Mouse (Mus musculus) left cerebral cortex, adult 8-10 months (tissue): ENCODE data around the gene Gapt. TPM values are rescaled to one million over a fixed set of nuclear protein-coding genes. Genes with fewer than 3 reads are reported as not detected.
"Not testable (repeated sequence)": the region's sequence is repeated elsewhere in the genome, so short reads cannot be mapped to it uniquely, and the experiment has no call there.

ENCODE experiments used
- DNase-seq, 2 experiments: peaks; one replicate each; pipeline ENCODE4 v3.0.0; 2022; ENCODE audit warnings: low spot score in 2 of 2
- total RNA-seq, 4 experiments: library from RNA; stranded (reverse); gene quantifications; 2 replicates each; pipeline ENCODE4 v1.2.4; 2022

Gapt gene
- under 1 TPM in 1 of 4 experiments, not detected in 3; 0.41 TPM for total RNA-seq

DNA sequence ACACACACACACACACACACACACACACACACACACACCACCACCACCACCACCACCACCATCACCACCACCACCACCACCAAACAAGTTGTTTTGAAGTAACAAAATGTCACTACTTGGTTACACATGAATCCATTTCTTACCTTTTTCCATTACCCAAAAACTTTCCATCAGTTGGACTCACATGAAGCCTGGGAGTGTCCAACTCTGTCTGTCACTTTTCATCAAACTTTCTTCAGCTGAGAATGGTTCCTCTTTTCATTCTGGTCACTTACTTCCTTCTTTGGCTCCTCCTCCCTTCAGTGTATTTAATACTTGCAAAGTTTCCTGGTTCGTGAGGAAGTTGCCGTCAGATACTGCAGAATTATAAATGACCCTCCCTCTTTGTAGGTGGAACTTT lies at the start of gene Gapt:
Gapt (minus strand) TSS at position 259 of the 400 bp plus-strand sequence.
- DNase-seq: no peak

GRCm38 (mm10) chr13:110406152-110406551 lies 49.2 kb upstream of the Gapt start:
- DNase-seq: no peak

- not testable (repeated sequence) for DNase-seq
Measured at GRCm38 (mm10) chr13:110404686-110405085, 47.7 kb upstream of the Gapt start.

- no peak for DNase-seq
Measured at GRCm38 (mm10) chr13:110404059-110404458, 47.1 kb upstream of the Gapt start.

GRCm38 (mm10) chr13:110401877-110402276 lies 44.9 kb upstream of the Gapt start:
- no peak for DNase-seq

DNA sequence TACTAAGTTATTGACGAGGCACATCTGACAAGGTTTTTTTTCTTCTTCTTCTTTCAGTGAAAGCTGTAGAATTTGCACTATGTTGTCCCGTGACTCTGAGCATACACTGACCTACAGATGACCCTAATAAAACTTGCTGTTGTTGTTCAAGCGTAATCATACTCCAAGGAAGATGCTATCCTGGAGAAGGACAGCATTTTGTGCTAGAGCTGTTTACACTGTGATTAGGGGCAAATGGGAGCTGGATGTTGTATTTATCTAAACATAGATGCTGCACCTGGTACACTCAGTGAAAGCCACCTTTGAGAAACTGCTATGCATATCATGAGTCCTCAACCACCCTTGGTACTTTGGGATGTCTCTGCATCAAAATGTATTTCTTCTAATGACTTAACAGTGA lies 44.4 kb upstream of the Gapt start:
- no peak for DNase-seq

- DNase-seq: no peak
Measured at GRCm38 (mm10) chr13:110398513-110399270, 41.7 kb upstream of the Gapt start.

- no peak for DNase-seq
Measured at GRCm38 (mm10) chr13:110397750-110398149, 40.8 kb upstream of the Gapt start.

DNA sequence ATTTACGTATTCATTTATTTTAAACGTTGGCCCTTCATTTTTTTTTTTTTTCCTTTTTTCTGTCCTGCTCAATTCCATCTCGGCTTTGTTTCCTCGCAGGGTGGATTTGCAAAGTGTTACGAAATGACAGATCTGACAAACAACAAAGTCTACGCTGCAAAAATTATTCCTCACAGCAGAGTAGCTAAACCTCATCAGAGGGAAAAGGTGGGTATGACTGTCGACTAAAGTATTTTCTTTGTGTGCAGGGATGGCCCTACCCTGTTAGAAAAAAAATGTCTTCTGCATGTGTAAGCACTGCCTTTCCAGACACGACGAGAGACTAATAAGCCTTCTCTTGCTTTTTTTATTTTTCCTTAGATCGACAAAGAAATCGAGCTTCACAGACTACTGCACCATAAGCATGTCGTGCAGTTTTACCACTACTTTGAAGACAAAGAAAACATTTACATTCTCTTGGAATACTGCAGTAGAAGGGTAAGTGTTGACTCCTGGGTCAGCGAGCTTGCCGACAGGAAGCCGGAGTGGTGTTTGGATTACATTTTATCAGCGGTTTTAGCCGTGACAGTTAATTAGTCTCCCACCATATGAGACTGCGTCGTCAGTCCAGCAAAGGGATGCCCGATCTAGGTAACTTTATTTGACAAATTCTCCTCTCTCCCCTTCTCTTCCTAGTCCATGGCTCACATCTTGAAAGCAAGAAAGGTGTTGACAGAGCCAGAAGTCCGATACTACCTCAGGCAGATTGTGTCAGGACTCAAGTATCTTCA lies 39.1 kb upstream of the Gapt start:
- no peak for DNase-seq

GRCm38 (mm10) chr13:110395179-110395794 lies 38.3 kb upstream of the Gapt start:
- DNase-seq: no peak

DNA sequence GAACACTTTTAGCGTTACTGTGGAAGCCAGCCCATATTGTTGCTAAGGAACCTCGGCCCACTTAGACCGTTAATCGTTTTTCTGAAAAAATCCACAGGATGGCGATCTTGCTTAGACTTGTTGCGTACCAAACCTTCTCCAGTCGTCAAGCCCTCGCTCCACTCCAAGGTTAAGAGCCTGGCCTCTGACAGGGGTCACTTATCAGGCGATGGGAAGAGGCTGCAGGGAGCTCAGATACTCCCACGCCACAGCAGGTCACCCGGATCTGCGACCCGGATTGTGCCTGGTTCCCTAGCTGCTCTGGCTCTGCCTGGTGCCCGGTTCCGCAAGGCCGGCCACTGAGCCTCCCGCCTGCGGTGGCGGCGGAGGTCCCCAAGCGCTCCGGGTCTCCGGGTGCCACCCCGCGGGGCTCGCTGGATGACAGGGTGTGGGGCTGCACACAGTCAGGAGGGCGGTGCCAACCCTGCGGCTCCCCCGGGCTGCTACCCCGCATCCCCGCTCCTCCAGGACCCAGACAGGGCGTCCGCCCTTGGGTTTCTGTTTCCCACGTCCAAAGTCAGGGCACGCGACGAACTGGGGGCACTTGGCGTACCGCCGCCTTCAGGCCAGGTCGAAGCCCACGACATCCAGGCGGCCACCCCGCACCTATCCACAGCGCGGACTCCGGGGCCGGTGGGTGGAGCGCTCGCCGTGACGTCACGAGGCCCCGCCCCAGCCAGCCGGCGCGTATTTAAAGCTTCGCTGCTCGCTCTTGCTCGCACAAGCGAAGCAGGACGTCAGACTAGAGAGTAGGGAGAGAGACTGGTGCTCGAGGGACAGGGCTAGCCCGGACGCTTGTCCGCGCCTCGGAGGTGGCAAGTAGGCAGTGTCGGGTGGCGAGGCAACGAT lies 37.5 kb upstream of the Gapt start, which contains the start of gene Plk2:
Plk2 (plus strand) TSS at position 756 of the 888 bp plus-strand sequence.
- DNase-seq: peak; percentile 86 to 98

GRCm38 (mm10) chr13:110392631-110393030 lies 35.6 kb upstream of the Gapt start:
- DNase-seq: no peak

DNA sequence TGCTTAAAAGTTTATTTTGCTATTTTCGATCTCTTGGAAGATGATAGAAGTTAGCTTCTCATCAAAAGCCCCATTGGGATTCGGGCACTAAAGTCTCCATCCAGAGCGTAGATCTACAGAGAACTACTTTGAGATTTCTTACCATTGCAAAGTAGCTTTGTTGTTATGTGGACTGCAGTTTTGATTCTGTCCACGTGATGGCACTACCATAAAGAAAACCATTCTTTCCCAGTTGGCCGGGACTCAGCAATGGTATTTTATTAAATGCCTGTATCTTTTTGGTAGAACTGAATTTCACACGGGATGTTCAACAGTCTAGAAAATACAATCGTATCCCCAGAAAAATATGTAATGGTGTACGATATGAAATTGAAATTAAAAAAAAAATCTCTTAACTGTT lies 35.2 kb upstream of the Gapt start:
- no peak for DNase-seq

DNA sequence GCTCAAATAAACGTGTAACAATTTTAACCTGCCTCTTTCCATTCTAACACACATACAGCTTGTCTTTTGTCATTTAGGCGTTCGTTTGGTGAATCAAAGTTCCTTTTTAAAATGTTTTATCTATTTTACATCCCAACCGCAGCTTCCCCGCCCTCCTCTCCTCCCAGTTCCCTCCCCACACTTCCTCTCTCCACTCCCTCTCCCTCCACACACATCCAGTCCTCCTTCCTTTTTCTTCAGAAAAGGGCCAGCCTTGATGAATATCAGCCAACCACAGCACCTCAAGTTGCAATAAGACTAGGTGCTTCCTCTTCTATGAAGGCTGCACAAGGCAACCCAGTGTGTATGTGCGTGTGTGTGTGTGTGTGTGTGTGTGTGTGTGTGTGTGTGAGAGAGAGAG lies 27.5 kb upstream of the Gapt start:
- DNase-seq: no peak

DNA sequence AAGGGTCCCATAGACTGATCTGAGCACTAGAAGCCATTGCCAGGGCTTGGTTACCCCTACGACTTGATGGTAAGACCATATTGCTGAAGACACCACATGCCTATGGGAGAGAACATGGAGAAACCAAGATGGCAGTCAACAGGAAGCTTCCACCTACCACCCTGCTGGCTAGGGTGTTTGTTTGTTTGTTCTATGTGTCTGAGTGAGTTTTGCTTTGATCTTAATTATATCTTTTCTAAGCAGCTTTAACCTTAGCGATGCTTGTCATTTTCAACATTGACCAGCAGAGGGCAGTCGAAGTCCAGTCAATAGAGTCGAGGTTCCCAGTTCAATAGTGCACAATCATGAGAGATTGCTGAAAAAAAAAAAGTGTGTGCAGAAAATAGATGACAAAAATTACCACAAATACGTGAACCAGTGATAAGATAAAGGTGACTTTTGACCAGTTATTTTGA lies 25.5 kb upstream of the Gapt start:
- no peak for DNase-seq

- no peak for DNase-seq
Measured at GRCm38 (mm10) chr13:110369673-110370072, 12.7 kb upstream of the Gapt start.

- DNase-seq: peak; percentile 10 to 45
Measured at GRCm38 (mm10) chr13:110368556-110369040, 11.6 kb upstream of the Gapt start.

DNA sequence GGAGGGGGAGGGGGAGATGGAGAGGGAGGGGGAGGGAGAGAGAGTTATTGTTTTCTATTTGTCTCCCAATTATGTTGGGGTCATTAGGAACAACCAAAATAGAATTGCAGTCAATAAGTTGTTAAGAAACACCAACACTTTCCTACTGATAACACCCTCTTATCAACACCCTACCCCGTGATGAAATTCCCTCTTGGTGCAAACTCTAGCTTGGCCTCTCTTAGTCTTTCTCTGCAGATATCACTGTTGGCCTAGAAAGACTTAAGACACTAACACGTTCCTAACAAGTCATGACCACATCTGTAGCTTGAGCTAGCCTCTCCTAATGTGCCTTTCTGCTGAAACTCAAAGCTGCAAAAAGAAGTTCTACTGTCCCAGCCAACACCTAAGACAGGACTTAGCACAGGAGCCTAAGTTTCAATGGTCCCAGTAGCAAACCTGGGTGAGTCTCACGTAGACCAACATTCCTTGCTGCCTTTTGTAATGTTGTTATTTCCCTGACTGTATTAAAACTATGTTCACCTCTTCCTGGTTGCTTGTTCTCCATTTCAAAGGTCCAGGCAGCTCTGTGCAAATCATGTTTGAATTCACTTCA lies 11.1 kb upstream of the Gapt start:
- no peak for DNase-seq

- DNase-seq: no peak
Measured at GRCm38 (mm10) chr13:110366477-110366876, 9.5 kb upstream of the Gapt start.

DNA sequence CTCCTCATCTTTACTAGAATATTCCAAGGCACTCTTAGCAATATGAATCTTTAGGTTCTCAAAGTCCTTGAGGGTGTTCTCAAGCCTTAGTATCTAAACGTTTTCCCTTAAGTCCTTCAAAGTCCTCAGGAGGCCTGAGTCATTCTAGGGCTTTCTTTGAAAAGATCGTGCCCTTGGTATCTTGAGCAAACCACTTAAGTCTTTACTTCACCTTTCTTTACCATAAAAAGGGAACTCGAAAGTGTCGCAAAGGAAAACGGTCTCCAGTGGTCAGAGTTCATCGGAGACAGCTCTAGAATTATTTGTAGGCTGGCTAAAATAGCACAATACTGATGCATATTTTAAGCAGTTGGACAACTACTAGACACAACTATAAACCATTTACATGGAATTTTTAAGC lies 6.7 kb upstream of the Gapt start:
- DNase-seq: no peak
